Mouse (Mus musculus) R1 (cell line): ENCODE results near the gene Elane.
"Not testable (repeated sequence)": the region's sequence is repeated elsewhere in the genome, so short reads cannot be mapped to it uniquely, and the experiment has no call there.

ENCODE experiments used
- DNase-seq: peaks from one replicate; pipeline ENCODE4 v3.0.0-alpha.2; 2018; ENCODE audit warnings: low read depth, low spot score

The Elane gene

DNA sequence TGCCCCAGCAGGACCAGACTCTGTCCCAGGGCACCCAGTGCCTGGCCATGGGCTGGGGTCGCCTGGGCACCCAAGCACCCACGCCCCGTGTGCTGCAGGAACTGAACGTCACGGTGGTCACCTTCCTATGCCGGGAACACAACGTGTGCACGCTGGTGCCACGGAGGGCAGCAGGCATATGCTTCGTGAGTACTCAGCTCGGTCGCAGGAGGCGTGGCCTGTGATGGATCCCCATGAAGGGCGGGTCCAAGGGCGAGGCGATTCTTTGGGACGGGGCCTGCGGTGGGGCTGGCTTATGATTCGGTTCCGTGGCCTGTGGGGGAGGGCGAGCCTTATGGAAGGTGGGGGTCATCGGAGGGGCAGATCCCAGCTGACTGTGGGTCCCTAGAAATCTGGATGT lies 4.1 kb upstream of the Elane start:
- peak; percentile 63 for DNase-seq

DNA sequence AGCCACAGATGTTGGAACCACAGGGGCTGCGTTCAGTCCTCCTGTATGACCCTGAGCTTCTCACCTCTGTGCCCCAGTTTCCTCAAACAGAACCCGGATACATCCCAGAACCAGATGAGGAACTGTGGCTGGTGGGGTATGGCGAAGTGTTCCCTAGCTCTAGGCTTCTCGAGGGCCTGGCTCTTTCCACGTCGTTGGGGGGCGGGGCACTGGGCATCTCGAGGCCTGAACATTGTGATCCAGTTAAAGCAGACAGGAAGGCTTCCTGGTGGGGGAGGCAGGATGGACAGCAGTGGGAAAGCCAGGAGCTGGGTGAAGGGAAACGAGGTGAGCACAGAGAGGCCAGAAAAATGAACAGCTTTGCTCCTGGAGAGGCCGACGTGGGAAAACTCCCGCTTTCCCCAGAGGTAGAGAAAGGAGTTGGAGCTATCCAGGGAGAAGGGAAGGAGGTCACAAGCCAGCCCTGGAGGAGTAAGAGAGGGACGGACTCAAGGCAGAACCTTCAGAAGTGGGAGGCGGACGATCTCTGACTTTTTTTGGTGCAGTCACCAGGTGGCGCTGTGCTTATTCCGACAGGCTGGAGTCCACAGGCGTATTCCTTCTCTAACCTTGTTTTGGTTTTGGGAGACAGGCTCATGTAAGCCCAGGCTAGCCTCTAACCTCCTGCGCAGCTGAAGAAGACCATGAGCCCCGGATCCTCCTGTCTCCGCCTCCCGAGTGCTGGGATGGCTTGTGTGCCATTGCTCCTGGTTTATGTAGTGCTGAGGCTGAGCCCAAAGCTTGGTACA lies 2.6 kb upstream of the Elane start:
- DNase-seq = peak; percentile 90

DNA sequence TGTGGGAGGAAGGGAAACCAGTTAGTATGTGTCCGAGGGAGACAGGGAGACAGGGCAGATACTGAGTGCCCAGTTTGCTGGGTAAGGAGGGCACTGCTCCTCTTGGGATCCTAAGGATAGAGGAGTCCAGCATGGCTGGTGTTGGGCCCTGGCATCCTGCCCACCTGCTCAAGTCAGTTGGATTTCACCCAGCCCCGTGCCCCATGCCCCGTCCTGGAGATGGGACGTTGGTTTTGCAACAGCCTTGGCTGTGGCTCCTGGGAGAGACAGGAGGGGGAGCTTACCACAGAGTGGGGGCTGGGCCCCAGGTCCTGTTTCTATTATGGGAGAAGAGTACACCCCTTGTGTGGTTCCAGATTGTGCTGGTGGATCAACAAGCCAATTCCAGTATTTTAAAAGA lies 1.6 kb upstream of the Elane start:
- no peak for DNase-seq

DNA sequence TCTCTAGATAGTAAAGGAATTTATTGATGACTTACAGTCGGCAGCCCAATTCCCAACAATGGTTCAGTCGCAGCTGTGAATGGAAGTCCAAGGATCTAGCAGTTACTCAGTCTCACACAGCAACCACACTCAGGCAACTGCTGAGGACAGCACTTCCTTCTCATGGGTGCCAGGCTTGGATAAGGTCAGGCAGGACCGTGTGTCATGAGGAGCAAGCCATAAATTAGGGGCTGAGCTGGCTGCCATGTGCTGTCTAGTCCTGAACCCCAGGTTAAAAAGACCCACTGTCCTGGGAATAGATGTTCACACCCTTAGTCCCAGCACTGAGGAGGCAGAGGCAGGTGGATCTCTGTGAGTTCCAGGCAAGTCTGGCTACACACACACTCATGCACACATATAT lies 1.1 kb upstream of the Elane start:
- DNase-seq = not testable (repeated sequence)

DNA sequence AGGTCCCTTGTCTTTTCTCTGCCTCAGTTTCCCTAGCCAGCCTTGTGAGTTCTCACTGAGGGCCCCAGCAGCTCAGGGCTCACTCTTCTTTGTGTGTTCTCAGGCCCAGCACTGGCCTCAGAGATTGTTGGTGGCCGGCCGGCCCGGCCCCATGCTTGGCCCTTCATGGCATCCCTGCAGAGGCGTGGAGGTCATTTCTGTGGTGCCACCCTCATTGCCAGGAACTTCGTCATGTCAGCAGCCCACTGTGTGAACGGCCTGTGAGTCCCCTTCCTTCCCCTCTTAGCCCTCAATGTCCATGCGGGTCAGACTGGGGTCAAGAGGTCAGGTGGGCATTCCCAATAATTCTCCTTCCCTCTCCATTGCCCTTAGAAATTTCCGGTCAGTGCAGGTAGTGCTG lies 564 bp downstream of the Elane start:
- DNase-seq = no peak

DNA sequence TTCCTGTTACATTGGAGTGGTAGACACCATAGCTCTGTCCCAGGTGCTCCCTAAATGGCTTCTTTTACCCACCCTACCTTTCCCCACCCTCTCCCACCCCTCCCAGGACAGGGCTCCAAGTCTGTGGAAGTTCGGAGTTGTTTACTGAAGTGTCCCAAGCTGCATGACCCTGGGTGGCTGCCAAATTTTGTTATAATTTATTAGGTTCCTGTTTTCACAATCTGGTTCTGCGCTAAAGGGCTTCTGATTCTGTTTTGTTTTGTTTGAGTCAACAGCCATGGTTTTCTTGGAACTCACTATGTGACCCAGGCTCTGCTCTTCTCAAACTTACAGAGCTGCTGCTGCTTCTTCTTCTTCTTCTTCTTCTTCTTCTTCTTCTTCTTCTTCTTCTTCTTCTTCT lies 3.3 kb downstream of the Elane start:
- DNase-seq = no peak

DNA sequence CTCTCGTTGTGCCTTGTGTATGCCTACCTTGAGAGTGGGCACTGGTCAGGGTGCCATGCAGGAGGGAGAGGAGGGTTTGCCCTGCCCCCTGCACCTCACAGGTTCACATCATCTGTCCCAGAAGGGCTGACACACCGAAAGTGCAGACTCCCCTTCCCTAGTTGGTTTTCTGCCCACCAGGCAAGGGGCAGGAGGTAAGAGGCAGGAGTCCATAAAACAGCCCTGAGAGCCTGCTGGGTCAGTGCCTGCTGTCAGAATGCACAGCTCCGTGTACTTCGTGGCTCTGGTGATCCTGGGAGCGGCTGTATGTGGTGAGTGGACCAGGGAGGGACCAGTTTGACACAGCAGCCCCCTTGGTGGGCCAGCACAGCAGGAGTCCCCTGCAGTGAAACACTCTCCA lies 4.6 kb downstream of the Elane start, which contains the start of gene Cfd:
Gene Cfd (plus strand): TSS at position 184 of the 400 bp plus-strand sequence.
- DNase-seq = no peak

DNA sequence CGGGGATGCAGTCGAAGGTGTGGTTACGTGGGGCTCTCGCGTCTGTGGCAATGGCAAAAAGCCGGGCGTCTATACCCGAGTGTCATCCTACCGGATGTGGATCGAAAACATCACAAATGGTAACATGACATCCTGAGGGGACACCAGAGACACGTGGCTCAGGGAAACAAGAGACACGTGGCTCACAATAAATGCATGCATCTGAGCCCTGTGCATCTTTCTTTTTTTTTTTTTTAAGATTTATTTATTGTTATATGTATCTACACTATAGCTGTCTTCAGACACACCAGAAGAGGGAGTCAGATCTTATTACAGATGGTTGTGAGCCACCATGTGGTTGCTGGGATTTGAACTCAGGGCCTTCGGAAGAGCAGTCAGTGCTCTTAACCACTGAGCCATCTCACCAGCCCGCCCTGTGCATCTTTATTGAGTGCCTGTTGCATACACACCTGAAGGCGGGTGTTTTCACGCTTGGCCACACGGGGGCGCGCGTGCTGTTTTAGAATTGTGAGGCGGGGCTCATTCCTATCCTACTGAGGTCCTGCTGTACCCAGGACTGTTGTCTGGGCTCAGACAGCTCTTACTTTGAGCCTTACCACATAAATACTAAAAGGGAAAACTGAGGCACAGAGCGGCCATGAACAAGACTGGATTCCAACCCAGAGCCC lies 6.5 kb downstream of the Elane start:
- peak; percentile 88 for DNase-seq

DNA sequence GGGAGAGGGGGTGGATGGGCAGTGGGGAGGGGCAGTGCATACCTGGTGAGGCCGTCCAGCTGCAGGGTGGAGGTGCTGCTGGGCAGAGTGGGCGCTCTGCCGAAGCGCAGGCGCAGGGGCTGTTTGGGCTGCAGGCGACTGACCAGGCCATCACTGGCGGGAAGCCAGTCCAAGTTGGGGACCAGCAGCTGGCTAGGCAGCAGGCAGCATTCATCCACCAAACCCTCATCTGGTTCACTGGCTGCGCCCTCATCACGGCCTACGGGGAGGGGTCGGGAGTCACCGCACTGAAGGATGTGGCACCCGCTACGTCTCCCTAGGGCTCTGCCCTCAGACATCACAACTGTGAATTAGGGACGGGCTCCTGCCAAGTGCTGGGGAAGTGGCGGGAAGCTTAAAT lies 10.3 kb downstream of the Elane start:
- DNase-seq = no peak

DNA sequence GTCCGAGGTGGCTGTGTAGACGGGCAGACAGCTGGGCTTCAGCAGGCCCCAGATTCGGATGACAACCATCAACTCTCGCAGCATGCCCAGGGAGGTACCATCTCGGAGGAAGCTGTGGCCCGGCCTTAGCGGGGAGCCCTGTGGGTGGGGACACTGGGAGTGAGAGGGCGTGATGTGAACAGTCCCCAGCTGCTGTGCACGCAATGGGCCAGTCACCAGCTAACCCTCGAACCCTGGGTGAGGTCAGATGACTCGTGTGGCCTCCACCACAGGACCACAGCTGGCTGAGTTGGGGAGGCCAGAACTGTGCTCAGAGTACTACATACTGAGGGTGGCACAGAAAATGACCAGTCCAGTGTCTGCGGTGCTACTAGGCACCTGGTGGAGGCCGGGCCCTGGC lies 10.8 kb downstream of the Elane start:
- no peak for DNase-seq

DNA sequence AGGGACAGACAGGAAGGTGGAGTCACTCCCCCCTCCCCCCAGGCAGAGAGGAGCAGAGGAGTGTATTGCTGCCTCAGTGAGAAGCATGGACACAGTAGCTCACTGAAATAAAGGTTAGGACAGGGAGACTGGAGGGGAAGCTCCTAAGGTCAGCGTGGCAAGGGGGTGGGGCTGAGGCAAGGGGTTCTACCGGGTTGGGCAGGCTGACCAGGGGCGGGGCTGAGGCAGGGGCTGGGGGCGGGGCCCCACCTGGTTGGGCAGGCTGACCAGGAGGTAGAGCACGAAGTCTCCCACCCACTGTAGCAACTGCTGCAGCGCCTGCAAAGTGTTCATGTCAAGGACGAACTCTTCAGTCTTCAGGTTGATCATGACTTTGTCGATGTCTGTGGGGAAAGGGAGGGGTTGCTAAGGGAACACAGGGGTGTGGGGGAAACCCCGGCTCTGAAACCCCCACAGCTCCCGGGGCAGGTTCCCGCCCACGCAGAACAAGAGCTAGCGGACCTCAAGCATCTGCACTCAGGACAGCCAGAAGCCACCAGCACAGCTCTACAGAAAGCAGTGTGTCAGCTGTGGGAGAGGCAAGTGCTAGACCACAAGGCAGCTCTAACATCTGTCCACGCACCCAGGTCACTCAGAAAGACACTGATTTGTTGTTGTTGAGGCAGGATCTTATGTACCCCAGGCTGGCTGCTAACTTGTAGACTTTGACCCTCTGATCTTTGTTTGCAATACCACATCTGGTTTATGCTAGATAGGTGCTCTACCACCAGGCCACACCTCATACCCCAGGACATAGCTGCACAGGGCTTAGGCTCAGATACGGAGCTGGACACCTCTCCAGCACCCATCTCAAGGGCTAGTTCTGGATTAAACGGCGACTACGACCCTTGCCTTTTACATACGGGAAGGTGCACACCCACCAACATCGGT lies 11.5 kb downstream of the Elane start:
- DNase-seq = no peak

DNA sequence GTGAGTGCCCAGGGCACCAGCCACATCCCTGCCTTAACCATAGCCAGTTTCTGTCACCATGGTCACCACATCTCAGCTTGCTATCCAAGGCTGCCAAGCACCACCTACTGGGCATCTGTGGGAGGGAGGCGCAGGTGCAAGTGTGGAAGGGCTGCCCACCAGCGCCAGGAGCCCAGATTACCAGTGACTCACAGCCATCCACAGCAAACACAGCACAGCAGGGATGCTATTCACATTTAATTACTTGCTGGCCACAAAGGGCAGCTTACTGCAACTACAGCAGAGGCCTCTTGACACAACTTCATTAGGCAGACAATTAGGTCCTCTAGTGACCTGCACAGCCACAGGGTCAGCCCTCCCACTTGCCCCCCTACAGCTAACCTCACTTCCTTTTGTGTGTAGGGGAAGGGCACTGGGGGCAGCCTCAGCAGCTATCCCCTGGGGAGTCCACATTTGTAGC lies 14.9 kb downstream of the Elane start:
- no peak for DNase-seq

DNA sequence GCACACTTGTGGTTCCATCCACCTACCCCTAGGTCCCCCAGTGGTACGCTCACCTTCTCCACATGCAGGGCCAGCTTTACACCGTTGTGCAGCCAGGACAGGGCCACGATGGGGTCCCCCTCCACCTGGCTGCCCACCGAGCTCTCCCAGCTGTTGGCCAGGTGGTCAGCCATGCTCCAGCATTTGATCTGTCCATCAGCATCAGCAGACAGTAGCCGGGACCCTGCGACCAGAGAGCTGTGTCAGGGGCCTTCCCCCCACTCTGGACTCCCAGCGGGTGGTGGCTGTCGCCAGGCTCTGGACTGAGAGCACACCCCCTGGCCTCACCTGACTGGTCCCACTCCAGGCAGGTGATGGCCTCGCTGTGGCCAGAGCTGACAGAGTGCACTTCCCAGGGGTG lies 20.7 kb downstream of the Elane start:
- DNase-seq = no peak

DNA sequence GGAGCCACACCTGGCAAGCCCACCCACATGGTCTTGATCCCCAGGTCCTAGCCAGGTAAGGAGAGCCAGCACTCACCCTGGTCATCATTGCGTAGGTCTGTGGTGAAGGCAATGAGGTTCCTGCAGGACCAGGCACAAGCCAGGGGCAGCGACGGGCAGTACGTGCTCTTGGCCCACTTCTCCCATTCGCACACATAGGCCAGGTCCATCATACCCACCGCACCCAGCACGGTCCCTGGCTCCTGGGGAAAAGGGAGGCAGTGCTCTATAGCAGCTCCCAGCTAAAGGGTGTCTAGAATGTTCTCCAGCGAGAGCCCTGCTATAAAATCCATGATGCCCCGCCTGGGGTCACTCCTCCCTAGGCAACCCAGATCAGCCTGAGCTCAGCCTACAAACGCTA lies 21.4 kb downstream of the Elane start:
- no peak for DNase-seq

DNA sequence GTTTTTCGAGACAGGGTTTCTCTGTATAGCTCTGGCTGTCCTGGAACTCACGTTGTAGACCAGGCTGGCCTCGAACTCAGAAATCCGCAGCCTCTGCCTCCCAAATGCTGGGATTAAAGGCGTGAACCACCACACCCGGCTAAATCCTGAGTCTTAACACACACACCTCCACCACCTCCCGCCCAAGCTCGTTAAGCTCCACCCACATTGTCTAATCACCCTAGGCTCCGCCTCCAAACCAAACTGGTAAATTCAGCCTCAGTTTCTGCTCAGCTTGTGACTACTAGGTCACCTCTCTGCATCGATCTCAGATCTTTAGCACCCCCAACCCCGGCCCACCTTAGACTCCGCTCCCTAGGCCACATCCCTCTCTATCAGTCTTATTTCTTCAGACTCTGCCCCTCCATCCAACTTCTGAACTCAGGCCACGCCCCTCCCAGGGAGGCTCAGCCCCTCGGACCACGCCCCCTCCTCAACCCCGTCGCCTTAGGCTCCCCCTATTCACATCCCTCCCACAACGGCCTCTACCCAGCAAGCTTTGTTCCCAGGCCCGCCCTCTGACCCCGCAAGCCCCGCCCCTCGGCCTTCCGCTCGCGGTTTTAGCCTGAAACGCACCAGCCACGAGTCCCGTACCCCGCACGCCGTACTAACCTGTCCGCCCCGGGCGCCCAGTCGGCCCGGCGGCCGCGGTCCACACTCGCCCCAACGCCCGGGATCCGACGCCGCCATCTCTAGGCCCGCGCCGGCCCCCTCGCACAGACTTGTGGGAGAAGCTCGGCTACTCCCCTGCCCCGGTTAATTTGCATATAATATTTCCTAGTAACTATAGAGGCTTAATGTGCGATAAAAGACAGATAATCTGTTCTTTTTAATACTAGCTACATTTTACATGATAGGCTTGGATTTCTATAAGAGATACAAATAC lies 22.4 kb downstream of the Elane start, which contains the start of gene Med16:
Gene Med16 (minus strand): TSS at position 757 of the 925 bp plus-strand sequence.
- DNase-seq = peak; percentile 97

DNA sequence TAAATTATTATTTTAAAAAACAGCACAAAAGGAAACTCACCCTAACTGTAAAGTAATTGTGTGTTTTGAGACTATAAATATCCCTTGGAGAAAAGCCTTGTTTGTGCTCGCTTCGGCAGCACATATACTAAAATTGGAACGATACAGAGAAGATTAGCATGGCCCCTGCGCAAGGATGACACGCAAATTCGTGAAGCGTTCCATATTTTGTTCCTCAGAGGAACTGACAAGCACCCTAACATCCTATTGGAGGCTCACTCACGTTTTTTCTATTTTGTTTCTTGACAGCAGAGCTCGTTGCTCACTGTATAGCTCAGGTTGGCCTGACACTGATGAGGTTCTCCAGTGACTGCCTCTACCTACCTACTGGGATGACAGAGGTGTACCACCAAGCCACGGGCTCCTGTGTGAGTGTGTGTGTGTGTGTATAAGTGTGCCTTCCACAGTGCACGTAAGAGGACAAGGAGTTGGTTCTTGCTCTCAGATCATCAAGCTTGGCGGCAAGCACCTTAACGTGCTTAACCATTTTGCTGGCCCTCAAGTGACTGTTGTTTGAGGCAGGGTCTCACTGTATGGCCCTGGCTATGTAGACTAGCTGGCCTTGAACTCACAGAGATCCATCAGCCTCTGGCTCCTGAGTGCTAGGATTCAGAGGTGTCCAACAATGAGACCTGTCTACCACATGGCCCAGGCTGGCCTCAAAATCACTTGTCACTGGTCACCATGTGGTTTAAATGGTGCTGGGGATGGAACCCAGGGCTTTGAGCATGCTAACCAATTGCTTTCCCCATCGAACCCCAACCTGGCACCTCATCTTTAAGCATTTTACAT lies 23.3 kb downstream of the Elane start:
- peak; percentile 68 for DNase-seq

DNA sequence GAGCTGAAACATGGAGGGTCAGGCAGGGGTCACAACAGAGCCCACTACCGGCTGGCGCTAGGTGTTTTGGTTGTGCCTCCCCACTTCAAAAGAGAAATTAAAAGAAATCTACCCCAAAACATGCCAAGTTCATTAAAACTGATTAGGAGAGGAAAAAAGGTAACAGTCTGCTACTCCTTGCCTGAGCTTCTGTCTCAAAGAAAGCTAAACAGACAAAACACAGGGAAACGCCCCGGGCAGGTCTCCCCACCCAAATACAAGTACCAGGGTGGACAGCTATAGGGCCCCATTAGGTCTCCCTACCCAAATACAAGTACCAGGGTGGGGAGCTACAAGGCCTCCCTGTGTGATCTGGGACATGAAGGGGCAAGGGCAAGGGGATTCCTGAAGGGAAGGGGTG lies 24.5 kb downstream of the Elane start, which contains the start of gene Gm26602:
Gene Gm26602 (plus strand): TSS at position 301 of the 400 bp plus-strand sequence.
- no peak for DNase-seq

DNA sequence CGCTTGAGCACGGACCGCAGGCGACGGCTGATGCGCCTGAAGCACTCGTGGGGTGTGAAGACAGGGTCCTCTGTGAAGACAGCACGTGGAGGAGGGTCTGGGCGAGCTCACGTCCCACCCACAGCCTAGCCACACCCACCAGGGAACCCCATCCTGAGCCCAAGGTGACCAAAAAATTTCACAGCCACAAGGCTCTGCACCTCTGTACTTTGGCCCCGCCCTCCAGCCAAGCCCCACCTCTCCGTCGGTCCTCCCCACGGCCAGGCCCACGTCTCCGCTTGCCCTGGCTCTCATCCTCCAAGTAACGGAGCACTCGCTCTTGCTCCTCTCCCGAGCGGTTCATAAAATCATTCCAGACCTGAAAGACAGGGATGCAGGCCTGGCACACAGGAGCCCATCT lies 26.4 kb downstream of the Elane start:
- DNase-seq = peak; percentile 71

DNA sequence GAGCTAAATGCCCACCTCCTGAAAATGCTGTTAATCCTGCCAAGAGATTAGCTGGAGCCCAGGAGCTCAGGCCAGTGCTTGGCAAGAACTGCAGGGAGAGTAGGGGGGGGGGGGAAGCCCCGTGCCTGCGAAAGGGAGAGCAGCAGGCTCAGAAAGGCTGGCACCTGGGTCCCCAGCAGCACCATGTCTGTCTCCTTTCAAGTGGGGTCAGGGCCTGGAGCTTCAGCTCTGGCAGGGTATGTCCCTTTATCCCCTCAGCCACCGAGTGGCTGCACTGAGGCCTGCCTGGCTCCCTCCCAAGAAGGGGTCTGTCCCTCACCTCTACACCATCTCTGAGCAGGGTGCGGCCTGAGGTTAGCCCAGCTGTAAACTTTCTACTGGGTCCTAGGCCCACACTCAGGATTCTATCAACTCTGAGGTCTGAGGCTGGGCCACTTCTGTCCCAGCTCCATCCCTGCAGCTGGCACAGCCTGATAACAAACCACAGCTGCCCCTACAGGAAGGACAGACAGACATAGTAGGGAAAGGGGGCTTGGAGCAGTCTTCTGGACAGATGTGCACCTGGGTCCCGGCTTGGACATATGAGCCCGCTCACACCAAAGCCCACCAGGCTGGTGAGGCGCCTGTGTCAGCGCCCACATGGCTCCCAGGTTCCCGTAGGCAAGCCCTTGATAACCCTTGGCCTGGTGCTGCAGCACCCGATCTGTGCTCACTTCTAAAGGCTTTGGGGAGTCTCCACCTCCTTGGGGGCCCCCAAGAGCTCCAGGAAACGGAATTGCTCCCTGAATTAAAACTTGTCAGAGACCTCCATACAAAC lies 28.3 kb downstream of the Elane start:
- DNase-seq = no peak
